Mouse (Mus musculus): ENCODE results near the gene Napa. TPM values are rescaled to one million over a fixed set of nuclear protein-coding genes. Genes with fewer than 3 reads are reported as not detected.

Napa gene
- total RNA-seq, 4 experiments from 2014 or later: 175 to 194 (median 175) TPM

DNA sequence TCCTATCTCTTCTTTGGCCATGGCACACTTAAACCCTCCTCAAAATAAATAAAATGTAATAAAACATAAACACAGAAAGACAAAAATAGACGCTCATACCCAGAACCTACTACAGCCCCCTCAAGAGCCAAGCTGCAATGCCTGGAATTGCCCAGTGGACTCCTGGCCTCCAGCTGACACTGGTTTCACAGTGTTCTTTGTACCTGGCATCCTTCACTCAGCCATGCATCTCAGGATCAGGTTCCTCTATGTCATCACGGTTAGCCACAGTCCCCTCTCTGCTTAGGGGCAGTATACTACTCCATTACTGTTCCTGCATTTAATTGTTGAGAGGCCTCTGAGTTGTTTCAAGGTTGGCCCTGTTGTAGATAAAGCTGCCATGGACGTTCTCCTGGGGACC is 34.7 kb downstream of the Napa start:
- DNase-seq: no peak

DNA sequence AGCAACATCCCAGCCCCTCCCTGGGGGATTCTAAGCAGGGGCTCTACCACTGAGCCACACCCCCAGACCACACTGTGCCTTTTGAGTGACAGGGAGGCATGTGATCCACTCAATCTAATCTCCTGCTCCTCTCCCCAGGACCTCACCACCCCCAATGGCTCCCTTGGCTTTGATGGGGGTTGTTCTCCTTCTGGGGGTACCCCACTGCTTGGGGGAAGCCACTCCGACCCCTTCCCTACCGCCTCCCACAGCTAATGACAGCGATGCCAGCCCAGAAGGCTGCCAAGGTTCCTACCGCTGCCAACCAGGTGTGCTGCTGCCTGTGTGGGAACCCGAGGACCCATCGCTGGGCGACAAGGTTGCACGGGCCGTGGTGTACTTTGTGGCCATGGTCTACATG is 35.4 kb downstream of the Napa start:
- no peak for DNase-seq

DNA sequence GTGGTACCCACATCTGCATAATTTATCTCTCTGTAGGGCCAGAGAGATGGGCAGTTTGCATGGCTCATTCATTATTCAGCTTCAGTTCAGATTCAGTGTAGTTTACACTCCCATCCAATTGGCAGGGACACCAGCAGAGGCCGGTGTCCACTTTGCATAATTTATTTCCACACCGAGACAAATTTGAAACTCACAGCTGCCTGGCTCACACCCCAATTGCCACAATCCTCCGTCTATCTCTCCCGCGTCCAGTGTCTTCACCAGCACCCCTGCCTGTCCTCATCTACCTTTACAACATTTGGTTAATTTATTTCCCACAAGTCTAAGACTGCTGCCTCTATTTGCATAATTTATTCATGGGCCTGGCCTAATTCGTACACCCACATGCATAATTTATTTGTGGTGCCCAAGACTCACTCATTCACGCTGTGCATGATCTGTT is 36.7 kb downstream of the Napa start:
- DNase-seq: no peak

DNA sequence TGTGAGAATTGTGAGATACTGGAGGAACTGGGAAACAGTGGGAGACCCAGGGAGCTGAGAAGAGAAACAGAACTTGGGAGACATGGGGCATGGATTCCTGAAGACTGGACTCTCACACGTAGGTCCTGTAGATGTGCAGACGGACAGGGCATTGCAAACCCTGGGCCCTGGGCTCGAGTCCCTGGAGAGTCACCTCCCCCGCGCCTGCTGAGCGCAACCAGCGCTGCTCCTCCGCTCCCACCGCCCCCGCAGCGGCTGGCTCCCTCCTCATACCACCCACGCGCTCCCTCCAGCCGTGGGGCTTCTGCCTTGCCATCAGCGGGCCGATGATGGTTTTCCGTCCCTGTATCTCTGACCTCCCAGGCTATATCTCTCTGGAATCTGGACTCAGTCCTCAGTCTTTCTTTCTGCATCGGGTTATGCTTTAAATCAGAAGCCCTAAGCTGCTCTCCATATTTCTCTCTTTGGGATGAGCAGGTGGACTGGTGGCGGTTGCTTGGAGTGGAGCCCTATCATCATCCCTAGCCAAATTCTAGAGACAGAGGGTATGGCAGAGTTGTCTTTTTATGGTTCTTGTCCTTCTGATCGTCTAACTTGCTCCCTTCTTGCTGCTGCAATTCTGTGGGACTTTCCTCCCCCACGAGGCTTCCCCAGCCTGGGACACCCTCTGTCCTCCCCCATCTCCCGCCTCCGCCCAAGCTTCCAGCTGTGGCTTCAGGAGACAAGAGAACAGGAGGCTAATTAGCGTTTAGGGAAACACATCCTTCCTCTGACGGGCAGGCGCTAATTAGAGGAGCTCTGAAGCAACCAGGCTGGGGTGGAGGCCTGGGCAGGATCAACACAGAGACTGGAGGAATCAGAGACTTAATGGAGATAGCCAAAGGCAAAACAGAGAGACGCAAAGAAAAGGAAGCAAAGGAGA is 48.5 kb downstream of the Napa start:
- no peak for DNase-seq

DNA sequence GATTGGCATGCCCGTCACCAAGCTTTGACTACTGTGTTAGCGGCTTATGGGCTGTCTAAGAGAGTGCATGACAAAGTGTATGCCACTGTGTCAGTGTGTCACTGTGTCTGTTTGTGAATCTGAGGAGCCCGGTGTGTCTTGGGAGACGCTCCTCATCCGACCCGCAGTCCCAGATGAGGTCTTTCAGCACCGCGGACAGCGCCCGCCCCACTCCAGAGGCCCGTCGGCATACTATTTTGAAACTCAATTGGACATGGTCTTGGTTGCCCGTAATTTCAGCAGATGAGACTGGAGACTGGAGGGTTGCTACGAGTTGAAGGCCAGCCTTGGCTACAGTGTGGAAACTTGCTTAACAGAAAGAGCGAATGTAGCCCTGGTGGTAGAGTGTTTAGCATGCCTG is 49.4 kb downstream of the Napa start:
- no peak for DNase-seq

DNA sequence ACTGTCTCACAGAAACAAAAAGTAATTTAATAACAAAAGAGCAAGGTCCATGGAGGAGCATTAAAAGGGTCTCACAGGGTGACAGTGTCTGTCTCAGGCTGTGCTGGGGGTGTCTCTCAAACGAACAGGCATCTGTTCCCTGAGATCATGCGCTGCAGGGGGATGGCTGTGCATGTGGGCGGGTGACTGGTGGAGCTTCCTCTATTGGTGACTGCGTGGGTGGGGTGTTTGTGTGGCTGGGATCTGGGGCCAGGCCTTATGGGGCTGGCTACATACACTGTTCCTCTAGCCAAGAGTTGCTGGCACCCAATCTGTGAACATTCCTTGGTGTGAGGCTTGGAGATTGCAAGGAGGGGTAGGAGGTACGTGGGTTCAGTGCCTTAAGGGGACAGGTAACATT is 51.0 kb downstream of the Napa start:
- DNase-seq: no peak

DNA sequence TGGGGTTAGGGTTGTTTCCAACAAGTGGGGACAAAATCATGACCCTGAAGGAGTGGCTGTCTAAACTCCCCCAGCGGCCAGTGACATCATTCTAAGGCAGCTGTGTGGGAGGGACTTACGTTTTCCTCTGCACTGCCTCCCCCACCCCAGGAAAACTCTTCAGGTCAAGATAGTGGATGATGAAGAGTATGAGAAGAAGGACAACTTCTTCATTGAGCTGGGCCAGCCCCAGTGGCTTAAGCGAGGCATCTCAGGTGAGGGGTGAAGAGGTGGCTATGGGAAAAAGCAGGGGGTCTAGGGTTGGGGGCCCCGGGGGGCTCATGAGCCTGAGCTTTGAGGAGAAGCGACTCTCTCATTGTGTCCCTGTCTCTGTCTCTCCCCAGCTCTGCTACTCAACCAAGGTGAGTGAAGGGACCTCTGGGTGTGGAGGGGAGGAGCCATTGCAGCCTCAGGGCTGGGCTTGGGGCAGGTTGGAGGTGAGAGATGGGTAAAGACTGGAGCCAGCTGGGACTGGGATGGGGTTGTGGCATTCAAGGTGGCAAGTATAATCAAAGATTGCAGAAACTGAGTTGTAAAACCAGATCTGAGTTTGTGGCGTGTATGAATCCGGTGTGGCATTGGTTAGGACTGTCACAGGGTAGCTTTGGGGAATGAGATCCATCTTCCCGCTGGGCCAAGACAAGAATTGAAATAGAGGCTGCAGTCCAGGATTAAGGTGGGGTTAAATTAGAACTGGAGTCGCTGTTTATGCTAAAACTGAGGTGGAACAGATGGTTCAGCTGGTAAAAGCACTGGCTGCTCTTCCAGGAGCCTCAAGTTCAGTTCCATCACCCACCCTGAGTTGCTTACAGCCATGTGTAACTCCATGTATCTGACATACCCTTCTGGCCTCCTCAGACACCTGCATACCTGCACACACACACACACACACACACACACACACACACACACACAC is 52.2 kb downstream of the Napa start:
- no peak for DNase-seq

DNA sequence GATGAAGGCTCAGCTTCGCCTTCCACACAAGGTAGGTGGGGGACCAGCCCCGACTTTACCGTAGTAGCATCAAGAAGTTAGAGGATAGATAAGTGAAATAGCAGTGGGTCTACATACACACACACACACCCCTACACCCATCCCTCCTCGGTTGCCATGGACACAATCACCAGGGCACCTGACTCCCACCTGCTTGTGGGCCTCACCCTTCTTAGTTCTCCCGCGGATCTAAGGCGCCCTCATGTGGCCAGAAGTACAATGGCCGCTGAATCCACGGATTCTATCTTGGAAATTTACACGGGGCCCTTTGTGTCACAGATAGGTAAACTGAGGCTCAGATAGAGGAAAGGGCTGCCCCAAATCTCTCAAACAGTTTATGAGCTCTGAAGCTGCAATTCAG is 55.3 kb downstream of the Napa start:
- DNase-seq: no peak

DNA sequence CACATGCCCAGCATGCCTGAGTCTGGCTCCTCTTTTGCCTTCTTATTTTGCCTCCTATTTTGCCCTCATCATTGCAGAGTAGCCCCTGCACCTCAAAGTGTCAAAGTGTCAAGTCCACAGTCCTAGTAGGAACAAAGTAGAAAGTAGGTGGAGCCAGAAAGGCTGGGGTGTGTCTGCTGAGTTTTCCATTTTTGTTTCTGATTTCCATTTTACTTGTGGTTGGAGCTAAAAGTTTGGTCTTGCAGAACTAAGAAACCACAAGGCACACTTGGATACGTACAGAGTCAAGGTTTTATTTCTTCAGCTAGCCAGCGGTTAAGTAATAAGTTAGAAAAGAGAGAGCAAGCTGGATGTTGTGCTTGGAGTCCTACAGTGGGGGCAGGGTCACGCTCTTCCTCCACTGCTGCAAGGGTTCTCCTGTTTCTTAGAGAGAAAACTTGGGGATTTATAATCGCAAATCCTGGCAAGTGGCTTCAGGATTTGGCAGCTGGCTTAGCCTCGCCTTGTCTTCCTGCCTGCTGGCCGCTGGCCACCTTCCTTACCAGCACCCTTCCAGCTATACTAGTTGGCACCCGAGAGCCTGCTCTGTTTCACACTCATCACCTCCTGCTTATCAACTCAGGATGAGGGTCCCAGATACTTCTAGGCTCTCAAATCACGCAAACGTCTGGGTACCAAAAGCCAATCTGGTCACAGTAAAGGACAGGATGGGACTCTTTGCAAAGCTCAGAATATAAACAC is 57.0 kb downstream of the Napa start:
- DNase-seq: no peak

DNA sequence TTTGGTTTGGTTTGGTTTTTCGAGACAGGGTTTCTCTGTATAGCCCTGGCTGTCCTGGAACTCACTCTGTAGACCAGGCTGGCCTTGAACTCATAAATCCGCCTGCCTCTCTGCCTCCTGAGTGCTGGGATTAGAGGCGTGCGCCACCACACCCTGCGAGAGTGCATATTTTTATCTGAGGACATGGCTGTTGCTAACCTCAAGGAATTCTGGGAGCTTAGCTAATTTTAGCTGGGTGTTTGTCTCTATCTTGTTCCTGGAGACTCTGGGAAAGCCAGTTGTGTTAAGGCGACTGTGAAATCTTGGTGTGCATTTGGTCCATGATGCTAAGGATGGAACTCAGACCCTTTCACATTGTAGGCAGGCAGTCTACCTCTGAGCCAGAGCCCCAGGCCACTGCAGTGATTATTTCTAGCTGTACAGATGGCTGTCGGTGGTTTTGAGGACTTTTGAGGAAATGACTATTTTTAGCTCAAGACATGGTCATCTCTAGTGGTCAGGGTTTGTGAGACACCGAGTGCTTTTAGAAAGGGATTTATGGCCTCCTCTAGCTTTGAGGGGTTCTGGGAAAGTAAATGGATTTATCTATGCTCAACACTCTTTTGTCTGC is 58.0 kb downstream of the Napa start:
- DNase-seq: no peak

DNA sequence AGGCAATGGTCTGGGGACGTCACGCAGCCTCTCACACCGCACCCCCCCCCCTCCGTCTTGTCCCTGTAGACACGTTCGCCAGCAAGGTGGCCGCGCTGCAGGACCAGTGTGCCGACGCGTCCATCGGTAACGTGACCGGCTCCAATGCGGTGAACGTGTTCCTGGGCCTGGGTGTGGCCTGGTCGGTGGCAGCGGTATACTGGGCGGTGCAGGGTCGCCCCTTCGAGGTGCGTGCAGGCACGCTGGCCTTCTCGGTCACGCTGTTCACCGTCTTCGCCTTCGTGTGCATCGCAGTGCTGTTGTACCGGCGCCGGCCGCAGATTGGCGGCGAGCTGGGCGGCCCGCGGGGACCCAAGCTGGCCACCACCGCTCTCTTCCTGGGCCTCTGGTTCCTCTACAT is 60.5 kb downstream of the Napa start:
- no peak for DNase-seq

DNA sequence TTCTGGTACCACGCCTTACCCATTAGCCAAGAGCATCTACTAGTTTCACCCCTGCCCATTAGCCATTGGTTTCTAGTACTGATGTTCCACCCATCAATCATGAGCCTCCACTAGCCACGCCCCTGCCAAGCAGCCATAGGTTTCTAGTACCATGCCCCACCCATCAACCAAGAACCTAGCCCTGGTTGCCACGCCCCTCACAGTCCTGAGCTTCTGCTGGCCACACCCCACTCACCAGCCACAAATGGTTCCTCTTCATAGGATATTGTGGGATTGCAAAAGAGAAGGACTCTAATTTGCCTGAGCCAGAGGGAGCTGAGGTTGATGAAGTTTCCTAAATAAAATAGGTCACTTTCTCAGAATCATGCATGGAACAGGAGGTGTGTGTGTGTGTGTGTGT is 62.4 kb downstream of the Napa start:
- no peak for DNase-seq

DNA sequence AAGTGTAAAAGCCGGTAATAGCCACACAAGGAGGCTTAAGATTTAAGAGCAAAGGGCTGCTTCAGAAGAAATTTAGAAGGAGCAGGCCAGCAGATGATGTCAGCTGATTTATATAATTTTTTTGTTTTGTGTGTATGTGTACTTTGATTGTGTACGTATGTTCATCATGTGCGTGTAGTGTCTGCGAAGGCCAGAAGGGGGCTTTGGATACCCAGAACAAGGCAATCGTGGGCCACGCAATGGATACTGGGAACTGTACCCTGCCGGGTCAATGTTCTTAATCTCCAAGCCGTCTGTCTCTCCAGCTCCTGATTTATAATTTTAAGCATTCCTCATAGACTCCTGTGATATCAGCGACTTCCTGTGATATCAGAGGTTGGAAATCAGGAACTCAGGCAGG is 63.0 kb downstream of the Napa start:
- DNase-seq: no peak

DNA sequence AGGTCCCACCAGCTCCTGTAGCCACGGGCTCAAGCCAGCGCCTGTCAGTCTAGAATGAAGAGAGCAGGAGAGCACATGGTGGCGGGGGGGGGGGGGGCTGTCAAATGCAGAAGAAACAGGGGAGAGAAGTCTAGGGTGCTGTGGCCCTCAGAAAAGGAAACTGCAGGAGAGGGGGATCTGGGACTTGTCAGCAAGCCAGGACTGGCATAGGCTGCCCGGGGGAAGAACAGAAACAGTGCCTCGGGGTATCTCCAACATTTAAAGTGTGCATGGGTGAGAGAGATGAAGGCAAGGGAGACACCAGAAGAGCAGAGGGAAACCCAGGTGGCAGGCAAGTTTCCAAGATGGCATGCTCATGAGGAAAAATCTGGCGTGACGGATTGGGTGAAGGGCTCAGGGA is 63.8 kb downstream of the Napa start:
- no peak for DNase-seq

Other genes with a start within 250 kb of the Napa start
- not detected for gene Crx, start 218.5 kb upstream of the Napa start, total RNA-seq (2022)
- gene Crxos, start 215.8 kb upstream of the Napa start, total RNA-seq (2022): not detected
- 100 to 1,000 TPM; 169 to 222 (median 210) TPM for gene Selenow, start 176.1 kb upstream of the Napa start, total RNA-seq (2022)
- gene Nop53, start 152.4 kb upstream of the Napa start, total RNA-seq (2022): 100 to 1,000 TPM; 175 to 199 (median 191) TPM
- gene Ehd2, start 130.9 kb upstream of the Napa start, total RNA-seq (2022): 10 to 100 TPM; 23.3 to 100.0 (median 41.1) TPM
- 10 to 100 TPM in 3 of 4 experiments, 1 to 10 TPM in 1; 7.2 to 16.9 (median 10.6) TPM for gene Bicra, start 50.5 kb upstream of the Napa start, total RNA-seq (2022)
- gene Zfp541, start 36.6 kb upstream of the Napa start, total RNA-seq (2022): under 1 TPM in 3 of 4 experiments, not detected in 1; 0.10 to 0.28 (median 0.12) TPM
- gene Kptn, start 21.4 kb downstream of the Napa start, total RNA-seq (2022): 10 to 100 TPM; 19.6 to 35.1 (median 30.2) TPM
- 1 to 10 TPM; 2.8 to 5.5 (median 4.1) TPM for gene Slc8a2, start 31.4 kb downstream of the Napa start, total RNA-seq (2022)
- gene Meis3, start 76.6 kb downstream of the Napa start, total RNA-seq (2022): 10 to 100 TPM; 11.5 to 27.5 (median 19.7) TPM
- gene Dhx34, start 123.6 kb downstream of the Napa start, total RNA-seq (2022): 10 to 100 TPM; 13.7 to 20.3 (median 16.9) TPM
- 1 to 10 TPM in 1 of 4 experiments, under 1 TPM in 3; 0.41 to 1.0 (median 0.75) TPM for gene C5ar2, start 145.7 kb downstream of the Napa start, total RNA-seq (2022)
- 1 to 10 TPM; 5.4 to 9.8 (median 8.4) TPM for gene C5ar1, start 161.1 kb downstream of the Napa start, total RNA-seq (2022)
- 10 to 100 TPM; 21.9 to 37.5 (median 28.8) TPM for gene Inafm1, start 175.2 kb downstream of the Napa start, total RNA-seq (2022)
- gene Ccdc9, start 188.3 kb downstream of the Napa start, total RNA-seq (2022): 100 to 1,000 TPM in 1 of 4 experiments, 10 to 100 TPM in 3; 48.7 to 119 (median 89.2) TPM
- gene Bbc3, start 209.9 kb downstream of the Napa start, total RNA-seq (2022): 10 to 100 TPM in 1 of 4 experiments, 1 to 10 TPM in 3; 4.3 to 10.1 (median 5.2) TPM

All from adrenal gland, adult 8-10 months (tissue).